8 mouse cellular contexts compared by ENCODE assay signal in the genomic region with DNA sequence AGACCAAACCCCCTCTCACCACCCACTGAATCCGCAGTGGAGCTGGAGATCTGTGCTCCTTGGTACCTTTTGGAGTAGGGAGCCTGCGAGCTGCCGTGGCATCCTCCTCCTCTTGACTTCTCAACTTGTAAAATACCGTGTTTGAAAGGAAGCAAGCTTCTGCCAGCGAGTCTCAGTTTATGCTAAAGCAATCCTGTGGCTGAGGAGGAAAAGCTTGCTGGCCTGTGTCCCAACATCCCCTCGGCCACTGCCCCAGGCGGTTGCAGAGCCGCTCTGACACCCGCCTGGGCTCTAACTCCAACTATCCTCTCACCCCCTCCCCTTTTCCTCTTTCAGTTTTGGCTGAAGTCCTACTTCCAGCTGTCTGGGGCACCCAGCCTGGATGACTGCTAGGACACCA. TPM values are rescaled to one million over a fixed set of nuclear protein-coding genes. Genes with fewer than 3 reads are reported as not detected.
A peak's percentile ranks its signal among the peaks of the same experiment; 100 is the strongest.
DNase-seq lines count a peak whose midpoint lies in the region; ATAC-seq and TF ChIP-seq lines count a peak whose summit lies in the region.

No protein-coding gene starts in this region.

- H3K27ac ChIP-seq in left cerebral cortex, adult 2 months = no peak overlapping the region
- H3K27ac ChIP-seq in embryonic facial prominence, embryonic 15.5 days (replicated peaks) = peak overlapping the region; percentile 35
- no peak overlapping the region for H3K27ac ChIP-seq in hindbrain, embryonic 15.5 days (replicated peaks)

- intact Hi-C loops in left cerebral cortex, adult 2 months (cut with DNase I) = no loop called here

- ATAC-seq in embryonic facial prominence, embryonic 15.5 days (ENCODE audit: insufficient number of reproducible peaks, low FRiP score, low TSS enrichment, low read depth) = peak; percentile 22; the same call in 1 of the 2 replicates
- peak; percentile 31; the same call in 1 of the 2 replicates for ATAC-seq in hindbrain, embryonic 15.5 days (ENCODE audit: low FRiP score, low read depth)

- H3K36me3 ChIP-seq in embryonic facial prominence, embryonic 15.5 days = no peaks in the 10 kb centered on the region
- H3K36me3 ChIP-seq in hindbrain, embryonic 15.5 days = no peaks in the 10 kb centered on the region

- H3K4me1 ChIP-seq in embryonic facial prominence, embryonic 15.5 days = peaks cover 21% of the 10 kb centered on the region
- H3K4me1 ChIP-seq in hindbrain, embryonic 15.5 days (replicated peaks) = peaks cover 17% of the 10 kb centered on the region

- peak overlapping the region; percentile 34 for H3K4me3 ChIP-seq in left cerebral cortex, adult 2 months
- peak overlapping the region; percentile 48 for H3K4me3 ChIP-seq in embryonic facial prominence, embryonic 15.5 days (replicated peaks)
- peak overlapping the region; percentile 40 for H3K4me3 ChIP-seq in hindbrain, embryonic 15.5 days

- H3K4me2 ChIP-seq in embryonic facial prominence, embryonic 15.5 days (replicated peaks) = peak overlapping the region; percentile 69
- H3K4me2 ChIP-seq in hindbrain, embryonic 15.5 days = peak overlapping the region; percentile 88

- H3K27me3 ChIP-seq in embryonic facial prominence, embryonic 15.5 days = no peaks in the 10 kb centered on the region
- peaks cover 4% of the 10 kb centered on the region; the same call in 1 of the 2 replicates for H3K27me3 ChIP-seq in hindbrain, embryonic 15.5 days

- H3K9ac ChIP-seq in embryonic facial prominence, embryonic 15.5 days = peak overlapping the region; percentile 44
- H3K9ac ChIP-seq in hindbrain, embryonic 15.5 days = peak overlapping the region; percentile 43

- WGBS in embryonic facial prominence, embryonic 15.5 days = under 1% methylated on average over 9 of the region's 9 CpGs
- WGBS in hindbrain, embryonic 15.5 days = 3% methylated on average over 9 of the region's 9 CpGs

- no peak for TF ChIP-seq CTCF in left cerebral cortex, adult 2 months (IDR thresholded peaks at IDR 0.05)

- no peaks in the 10 kb centered on the region for H3K9me3 ChIP-seq in embryonic facial prominence, embryonic 15.5 days (replicated peaks)
- no peaks in the 10 kb centered on the region for H3K9me3 ChIP-seq in hindbrain, embryonic 15.5 days

- DNase-seq in left cerebral cortex, adult 2 months (ENCODE audit: extremely low spot score in 1 of 2, low spot score in 2 of 2) = no peak
- no peak for DNase-seq in left cerebral cortex, adult 9 months (ENCODE audit: low spot score in 2 of 2)
- DNase-seq in lung, postnatal 10 days = peak; percentile 78
- no peak for DNase-seq in thymus, postnatal 14 days
- DNase-seq in layer of hippocampus, adult 8-10 months (ENCODE audit: low spot score in 2 of 2) = no peak
- no peak for DNase-seq in spleen, adult 12 weeks (ENCODE audit: low spot score)

RNA-seq across cellular contexts. Expression of a gene that starts 0.9 kb away (rescaled TPM):
- total RNA-seq in left cerebral cortex, adult 2 months (2021) = 1 to 10 TPM; 2.7 to 2.8 TPM
- 10.0 and 10.6 TPM in 2 replicates for polyA plus RNA-seq in embryonic facial prominence, embryonic 15.5 days (2015; fragmentation: Nextera tagmentation; extraction: Ambion mirVana)
- polyA plus RNA-seq in hindbrain, embryonic 15.5 days (2015; fragmentation: Nextera tagmentation; extraction: Ambion mirVana) = 0.82 and 1.0 TPM in 2 replicates
- 1 to 10 TPM in 1 of 4 experiments, under 1 TPM in 3; 0.23 to 3.2 (median 0.40) TPM for total RNA-seq in layer of hippocampus, adult 8-10 months (2022)
